Mouse (Mus musculus) liver, embryonic 16.5 days (tissue): ENCODE data around the gene Gna14. TPM values are rescaled to one million over a fixed set of nuclear protein-coding genes. Genes with fewer than 3 reads are reported as not detected.

Experiments used
- ATAC-seq: fragments of 200-750 bp; cut with Nextera tagmentation; 2 replicates; pipeline ENCODE4 v1.8.0; 2017; ENCODE audit warnings: low read depth, mild to moderate bottlenecking, moderate number of reproducible peaks, moderate library complexity
- H3K27ac ChIP-seq: fragments of 300-500 bp; sonication (generic); 2 replicates; pipeline ENCODE4 v1.5.1; 2014; ENCODE audit warnings: mild to moderate bottlenecking, low read length
- H3K27me3 ChIP-seq: fragments of 300-500 bp; sonication (generic); 2 replicates; pipeline ENCODE4 v1.6.1; 2014; ENCODE audit warnings: low read depth, low read length, mixed read lengths; ENCODE audit not compliant: control insufficient read depth, insufficient read depth
- H3K36me3 ChIP-seq: fragments of 300-500 bp; sonication (generic); 2 replicates; pipeline ENCODE4 v1.6.1; 2014; ENCODE audit warnings: mild to moderate bottlenecking; ENCODE audit not compliant: control insufficient read depth, insufficient read depth
- H3K4me1 ChIP-seq: fragments of 300-500 bp; sonication (generic); 2 replicates; pipeline ENCODE4 v1.6.1; 2014; ENCODE audit warnings: low read depth, low read length, mixed read lengths; ENCODE audit not compliant: control insufficient read depth
- H3K4me2 ChIP-seq: fragments of 300-500 bp; sonication (generic); 2 replicates; pipeline ENCODE4 v1.6.1; 2014; ENCODE audit warnings: low read depth, low read length, mixed read lengths
- H3K4me3 ChIP-seq: fragments of 300-500 bp; sonication (generic); 2 replicates; pipeline ENCODE4 v1.5.1; 2014; ENCODE audit warnings: low read depth, mild to moderate bottlenecking, low read length
- H3K9ac ChIP-seq: fragments of 300-500 bp; sonication (generic); 2 replicates; pipeline ENCODE4 v1.6.1; 2014; ENCODE audit warnings: low read depth, low read length
- H3K9me3 ChIP-seq: fragments of 300-500 bp; sonication (generic); replicated peaks from 2 replicates; pipeline ENCODE4 v1.6.1; 2016; ENCODE audit warnings: low read length; ENCODE audit not compliant: control insufficient read depth
- WGBS: fragments of 180-500 bp; shearing (Covaris S2); extraction: QIAGEN DNeasy Blood & Tissue Kit; methylation state at CpG from one replicate; pipeline ENCODE4 v1.1.7; 2014; ENCODE audit not compliant: insufficient replicate concordance; 5-methylcytosine and 5-hydroxymethylcytosine counted together
- polyA plus RNA-seq: library from polyadenylated mRNA; unstranded; fragments of >200 nt; fragmentation: Nextera tagmentation; extraction: Ambion mirVana; gene quantifications from 2 replicates; pipeline ENCODE4 v1.2.1, GENCODE M21; 2015

Gene Gna14
- polyA plus RNA-seq, 1 experiment from 2014 or later: 0.72 TPM

DNA sequence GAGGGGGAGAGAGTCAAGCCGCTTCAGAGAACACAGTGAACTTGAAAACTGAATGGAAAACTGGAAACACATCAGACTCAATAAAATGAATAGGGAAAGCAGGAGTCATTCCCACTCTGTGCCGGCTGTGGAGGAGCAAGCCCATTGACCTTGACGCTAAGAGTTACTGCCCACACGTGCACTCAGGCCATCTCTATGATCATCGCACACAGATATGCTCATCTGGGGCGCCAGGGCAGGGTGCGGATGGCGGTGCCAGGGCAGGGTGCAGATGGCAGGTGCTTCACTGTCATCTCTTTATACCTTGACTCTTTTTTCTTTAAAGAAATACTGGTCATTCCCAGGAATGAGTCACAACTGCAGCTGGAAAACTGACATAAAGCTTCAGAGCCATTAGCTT lies 4.2 kb upstream of the Gna14 start:
- H3K9me3 ChIP-seq: no peaks in the 10 kb centered on the region
- no peak for ATAC-seq
- 76% methylated on average over 8 of the region's 8 CpGs for WGBS

DNA sequence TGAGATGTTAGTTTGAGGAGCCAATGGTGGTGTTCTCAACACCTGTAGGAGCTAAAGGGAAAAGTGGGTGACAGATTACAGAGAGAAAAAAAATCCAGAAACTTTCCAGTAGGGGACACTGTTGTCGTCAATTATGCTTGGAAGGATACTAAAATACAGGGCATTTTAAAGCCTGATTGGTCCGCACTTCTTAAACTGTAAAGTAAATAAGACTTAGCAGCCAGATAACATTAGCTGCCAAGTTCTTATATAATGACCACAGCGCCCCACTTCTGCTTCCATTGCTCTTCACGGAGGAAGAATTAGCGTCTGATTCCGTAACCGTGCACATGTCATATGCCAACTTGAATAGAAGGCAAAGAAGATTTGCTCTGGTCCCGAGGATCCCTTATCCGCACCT lies 683 bp upstream of the Gna14 start:
- Histone ChIP-seq H3K36me3 (no peaks in the 10 kb centered on the region), H3K9me3 (no peaks in the 10 kb centered on the region), H3K9ac (no peak overlapping the region; the same call in 1 of the 2 replicates), H3K27ac (no peak overlapping the region), H3K4me3 (peak overlapping the region; percentile 60), H3K4me2 (peak overlapping the region; percentile 87), H3K4me1 (peaks cover 18% of the 10 kb centered on the region), H3K27me3 (peaks cover 16% of the 10 kb centered on the region)
- no peak for ATAC-seq
- 16% methylated on average over 9 of the region's 9 CpGs for WGBS

More for the DNA sequence above, 4.2 kb upstream of the Gna14 start:
- Histone ChIP-seq H3K27ac (no peak overlapping the region), H3K4me3 (no peak overlapping the region), H3K36me3 (no peaks in the 10 kb centered on the region), H3K4me2 (no peak overlapping the region), H3K9ac (no peak overlapping the region), H3K27me3 (peaks cover 8% of the 10 kb centered on the region), H3K4me1 (peaks cover 12% of the 10 kb centered on the region)

DNA sequence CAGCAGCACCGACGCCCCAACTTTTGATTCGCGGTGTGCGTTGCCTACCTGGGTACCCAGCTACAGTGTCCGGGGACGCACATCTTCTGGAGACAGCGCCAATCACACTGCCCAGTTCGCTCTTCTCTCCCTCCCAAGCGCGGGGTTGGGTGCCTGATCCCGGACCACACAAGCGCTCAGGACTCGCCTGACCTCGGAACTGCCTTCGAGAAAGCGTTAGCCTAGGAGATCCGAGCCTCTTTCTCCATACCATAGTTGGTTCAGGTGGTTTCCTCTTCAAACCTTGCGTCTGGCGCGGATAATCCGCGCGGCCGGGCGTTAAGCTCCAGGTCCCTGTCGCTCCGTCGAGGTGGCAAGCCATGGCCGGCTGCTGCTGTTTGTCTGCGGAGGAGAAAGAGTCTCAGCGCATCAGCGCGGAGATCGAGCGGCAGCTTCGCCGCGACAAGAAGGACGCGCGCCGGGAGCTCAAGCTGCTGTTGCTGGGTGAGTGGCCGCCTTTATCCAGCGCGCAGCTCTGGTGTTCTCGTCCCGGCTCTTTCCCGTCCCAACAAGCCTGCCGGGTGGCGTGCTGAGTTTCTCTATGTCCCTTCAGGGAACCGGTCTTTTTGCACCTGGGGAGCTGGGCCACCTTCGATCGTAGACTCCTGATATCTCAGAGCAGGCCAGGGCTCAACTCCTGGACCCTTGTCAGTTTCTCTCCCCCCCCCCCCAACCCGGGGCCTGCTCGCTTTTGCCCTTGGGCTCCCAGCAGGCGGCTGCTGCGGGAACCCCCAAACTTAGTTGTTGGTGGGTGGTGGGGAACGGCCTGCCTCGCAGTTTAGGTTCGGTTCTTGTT lies 990 bp downstream of the Gna14 start:
- ATAC-seq: no peak
- Histone ChIP-seq H3K4me3 (peak overlapping the region; percentile 60), H3K9ac (peak overlapping the region; percentile 43), H3K36me3 (no peaks in the 10 kb centered on the region), H3K27ac (no peak overlapping the region), H3K27me3 (peaks cover 16% of the 10 kb centered on the region), H3K4me1 (peaks cover 18% of the 10 kb centered on the region), H3K4me2 (peak overlapping the region; percentile 87), H3K9me3 (no peaks in the 10 kb centered on the region)
- 4% methylated on average over 61 of the region's 61 CpGs for WGBS

DNA sequence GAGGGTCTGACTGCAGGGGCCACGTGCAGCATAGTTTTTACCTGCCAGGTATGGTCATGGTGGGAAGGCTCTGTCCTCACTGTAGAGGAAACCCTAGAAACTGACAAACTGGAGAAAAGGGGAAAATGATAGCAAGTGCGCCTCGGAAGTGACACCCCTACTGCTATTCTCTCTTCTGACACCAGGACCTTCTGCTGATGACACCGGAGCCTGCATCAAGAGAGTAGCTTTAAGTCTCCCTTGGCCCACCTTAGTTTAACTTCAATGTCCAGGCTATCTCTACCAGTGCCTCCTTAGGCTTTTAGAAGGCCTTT lies 1.6 kb downstream of the Gna14 start:
- ATAC-seq: no peak
- no peak overlapping the region for H3K9ac ChIP-seq
- no peak overlapping the region for H3K27ac ChIP-seq

DNA sequence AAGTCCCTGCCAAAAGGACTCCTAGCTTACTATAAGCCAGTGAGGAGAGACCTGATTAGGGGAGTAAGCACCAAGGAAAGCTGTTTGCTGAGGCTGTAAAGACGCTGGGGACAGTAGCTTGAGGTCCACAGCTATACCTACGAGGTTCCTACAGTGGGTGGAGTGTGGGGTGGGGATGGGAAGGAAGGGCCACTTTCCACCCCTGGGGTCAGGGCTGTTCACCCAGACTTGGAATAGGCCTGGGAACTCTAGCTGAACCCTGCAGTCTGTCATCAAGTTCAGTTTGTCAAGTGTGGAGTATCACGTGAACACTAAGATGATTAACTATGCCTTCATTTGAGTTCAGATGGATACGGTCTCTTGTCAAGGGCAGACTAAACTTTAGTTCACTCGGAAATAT lies 2.3 kb downstream of the Gna14 start:
- H3K4me1 ChIP-seq: peaks cover 18% of the 10 kb centered on the region
- 54% methylated on average over 5 of the region's 5 CpGs for WGBS
- ATAC-seq: no peak
- H3K9ac ChIP-seq: no peak overlapping the region
- no peaks in the 10 kb centered on the region for H3K36me3 ChIP-seq
- H3K4me3 ChIP-seq: no peak overlapping the region
- no peaks in the 10 kb centered on the region for H3K9me3 ChIP-seq
- no peak overlapping the region for H3K4me2 ChIP-seq
- no peak overlapping the region for H3K27ac ChIP-seq
- peaks cover 16% of the 10 kb centered on the region for H3K27me3 ChIP-seq

More for the DNA sequence above, 1.6 kb downstream of the Gna14 start:
- H3K27me3 ChIP-seq: peaks cover 16% of the 10 kb centered on the region
- H3K4me2 ChIP-seq: peak overlapping the region; percentile 87
- H3K9me3 ChIP-seq: no peaks in the 10 kb centered on the region
- WGBS: 31% methylated on average over 4 of the region's 4 CpGs
- H3K4me3 ChIP-seq: peak overlapping the region; percentile 60; the same call in 1 of the 2 replicates
- no peaks in the 10 kb centered on the region for H3K36me3 ChIP-seq
- H3K4me1 ChIP-seq: peaks cover 18% of the 10 kb centered on the region

DNA sequence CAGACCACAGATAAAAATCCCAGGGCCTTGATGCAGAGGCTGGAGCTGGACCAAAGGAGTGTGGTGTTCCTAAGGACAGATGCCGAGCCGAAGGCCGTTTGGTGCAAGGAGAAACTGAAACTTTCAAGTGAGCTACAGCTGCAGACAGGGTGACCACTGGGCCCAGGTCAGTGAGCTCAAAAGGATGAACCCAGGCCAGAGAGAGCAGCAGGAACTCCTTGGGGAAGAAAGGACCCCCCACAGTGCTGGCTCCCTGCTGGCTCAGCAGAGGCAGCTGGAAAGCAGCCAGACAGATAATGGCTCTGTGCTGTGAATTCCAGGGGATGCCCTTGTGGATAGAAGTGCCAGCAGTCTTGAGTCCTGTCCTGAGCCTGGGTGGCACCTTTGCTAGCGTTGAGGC lies 3.7 kb downstream of the Gna14 start:
- Histone ChIP-seq H3K36me3 (no peaks in the 10 kb centered on the region), H3K4me1 (peaks cover 18% of the 10 kb centered on the region), H3K27me3 (peaks cover 16% of the 10 kb centered on the region), H3K4me2 (no peak overlapping the region), H3K27ac (no peak overlapping the region), H3K9me3 (no peaks in the 10 kb centered on the region), H3K9ac (no peak overlapping the region), H3K4me3 (no peak overlapping the region)
- no peak for ATAC-seq
- WGBS: 73% methylated on average over 4 of the region's 4 CpGs

DNA sequence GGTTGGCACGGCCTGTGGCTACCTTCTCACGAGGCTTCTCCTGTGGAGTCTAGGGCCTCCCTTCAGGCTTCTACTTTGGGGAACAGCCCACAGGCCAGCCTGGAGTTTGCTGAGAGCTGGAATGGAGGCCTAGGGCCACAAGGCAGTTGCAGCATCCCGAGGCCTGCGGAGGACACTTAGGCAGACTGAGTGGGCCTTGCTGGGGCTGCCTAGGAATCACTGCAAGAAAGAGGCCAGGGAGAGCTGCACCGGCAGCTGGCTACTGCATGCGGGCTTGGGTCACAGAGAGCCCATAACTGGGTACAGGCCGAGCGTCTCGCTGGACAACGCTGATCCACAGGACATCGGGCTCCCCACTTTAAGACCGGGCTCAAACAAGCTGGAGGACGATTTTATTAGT lies 4.3 kb downstream of the Gna14 start:
- 64% methylated on average over 13 of the region's 13 CpGs for WGBS
- H3K4me1 ChIP-seq: peaks cover 18% of the 10 kb centered on the region
- no peak overlapping the region for H3K4me2 ChIP-seq
- H3K9me3 ChIP-seq: no peaks in the 10 kb centered on the region
- no peak for ATAC-seq
- no peak overlapping the region for H3K27ac ChIP-seq
- peaks cover 16% of the 10 kb centered on the region for H3K27me3 ChIP-seq
- no peak overlapping the region for H3K9ac ChIP-seq
- no peaks in the 10 kb centered on the region for H3K36me3 ChIP-seq
- no peak overlapping the region for H3K4me3 ChIP-seq

DNA sequence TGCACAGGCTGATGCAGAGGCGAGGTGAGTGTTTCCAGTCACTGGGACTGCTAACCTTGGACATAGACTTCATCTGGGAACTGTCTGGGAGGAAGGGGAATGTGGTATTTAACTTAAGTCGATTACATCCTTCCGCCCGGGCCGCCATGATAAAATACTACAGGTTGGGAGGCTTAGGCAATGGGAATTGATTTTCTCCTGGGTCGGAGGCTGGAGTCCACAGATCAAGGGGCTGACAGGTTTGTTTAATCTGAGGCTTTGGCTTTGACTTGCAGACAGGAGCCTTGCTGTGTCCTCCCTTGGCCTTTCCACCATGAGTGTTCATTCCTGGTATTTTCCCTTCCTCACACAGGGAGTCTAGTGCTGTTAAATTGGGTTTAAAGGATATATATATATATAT lies 5.8 kb downstream of the Gna14 start:
- H3K27ac ChIP-seq: no peak overlapping the region
- no peaks in the 10 kb centered on the region for H3K36me3 ChIP-seq
- H3K27me3 ChIP-seq: peaks cover 8% of the 10 kb centered on the region
- no peak overlapping the region for H3K4me3 ChIP-seq
- H3K9me3 ChIP-seq: no peaks in the 10 kb centered on the region
- 63% methylated on average over 6 of the region's 6 CpGs for WGBS
- H3K9ac ChIP-seq: no peak overlapping the region
- ATAC-seq: 0 out of 2 replicates have a peak, but pooled peaks have one; percentile 27
- H3K4me1 ChIP-seq: peaks cover 6% of the 10 kb centered on the region
- no peak overlapping the region for H3K4me2 ChIP-seq

DNA sequence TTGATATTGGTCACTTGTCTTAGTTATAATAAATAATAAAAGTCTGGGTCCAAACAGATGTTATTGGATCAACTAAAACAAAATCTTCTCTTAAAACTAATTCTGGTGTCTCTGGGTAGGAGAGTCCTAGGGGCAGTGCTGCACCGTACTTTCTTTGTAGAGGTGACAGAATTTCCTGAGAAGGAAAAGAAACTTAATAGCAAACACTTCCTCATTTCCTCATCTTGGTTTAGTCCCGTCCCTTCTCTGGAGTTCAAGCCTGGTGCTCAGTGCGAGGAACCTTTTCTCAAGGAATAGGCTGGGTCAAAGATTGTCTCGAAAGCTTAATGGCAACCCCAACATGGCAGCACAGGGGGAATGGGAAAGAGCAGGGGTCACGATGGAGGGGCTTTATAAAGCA lies 7.8 kb downstream of the Gna14 start:
- WGBS: 54% methylated on average over 5 of the region's 5 CpGs
- Histone ChIP-seq H3K9ac (no peak overlapping the region), H3K4me1 (peaks cover 4% of the 10 kb centered on the region; the same call in 1 of the 2 replicates), H3K36me3 (no peaks in the 10 kb centered on the region), H3K4me3 (no peak overlapping the region), H3K27me3 (no peaks in the 10 kb centered on the region), H3K9me3 (no peaks in the 10 kb centered on the region), H3K27ac (no peak overlapping the region), H3K4me2 (no peak overlapping the region)
- no peak for ATAC-seq
